Mouse (Mus musculus): Measurements from ENCODE around the gene Gtf2ird2. TPM values are rescaled to one million over a fixed set of nuclear protein-coding genes. Genes with fewer than 3 reads are reported as not detected.
A peak's percentile ranks its signal among the peaks of the same experiment; 100 is the strongest.

Gene Gtf2ird2
- total RNA-seq, 2 experiments from 2014 or later: 8.1 to 9.3 TPM

DNA sequence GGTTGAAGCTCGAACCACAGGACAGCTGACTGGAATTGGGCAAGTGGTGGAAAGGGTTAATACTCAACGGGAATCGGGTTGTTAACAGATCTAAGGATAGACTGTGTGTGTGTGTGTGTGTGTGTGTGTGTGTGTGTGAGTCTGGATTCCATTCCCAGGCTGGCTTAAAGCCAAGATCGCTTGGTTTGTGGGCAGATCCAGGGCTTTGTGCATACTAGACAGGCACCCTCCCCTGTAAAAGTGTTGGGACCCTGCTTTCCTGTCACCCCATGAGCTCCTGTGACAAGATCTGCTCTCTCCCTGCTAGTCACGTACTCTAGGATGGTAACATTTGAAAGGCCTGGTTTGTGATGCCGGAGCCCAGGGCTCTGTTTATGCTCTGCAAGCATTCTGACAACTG is 51.3 kb downstream of the Gtf2ird2 start:
- DNase-seq: peak; percentile 43 to 50

DNA sequence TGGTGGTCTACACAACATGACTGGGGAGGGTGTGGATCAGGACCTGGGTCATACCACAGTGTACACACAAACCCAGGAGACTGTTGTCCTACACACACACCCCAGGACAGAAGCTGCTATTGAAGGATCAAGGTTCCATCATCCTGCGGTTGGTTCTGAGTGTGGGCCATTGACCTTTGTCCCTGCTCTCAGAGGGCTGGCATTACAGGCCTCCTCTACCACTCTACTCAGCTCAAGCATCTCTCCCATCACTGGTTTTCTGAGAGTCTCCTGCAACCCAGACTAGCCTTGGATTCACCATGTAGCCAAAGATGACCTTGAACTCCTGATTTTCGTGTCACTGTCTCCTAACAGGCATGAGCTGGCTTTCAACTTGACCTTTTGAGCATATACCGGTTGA is 52.4 kb downstream of the Gtf2ird2 start:
- no peak for DNase-seq

GRCm38 (mm10) chr5:134236796-134237195 is 53.0 kb downstream of the Gtf2ird2 start:
- DNase-seq: no peak

DNA sequence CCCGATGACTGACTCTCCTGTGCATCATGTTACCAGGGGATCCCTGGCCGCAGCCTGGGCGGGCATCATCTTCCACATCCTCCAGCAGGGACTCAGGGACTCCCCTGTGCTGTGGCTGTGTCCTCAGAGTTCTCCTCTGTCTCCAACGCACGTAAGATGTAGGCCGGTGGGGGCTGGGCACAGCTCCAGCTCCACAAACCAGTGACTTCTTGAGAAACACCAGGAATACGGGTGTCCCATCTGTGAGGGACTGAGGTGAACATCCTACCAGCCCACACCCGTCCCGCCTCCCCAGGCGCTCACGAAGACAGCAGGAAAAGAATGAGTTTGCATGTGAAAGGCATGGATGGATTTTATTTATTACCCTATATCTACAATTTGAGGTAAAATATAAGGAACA is 53.7 kb downstream of the Gtf2ird2 start:
- no peak for DNase-seq

DNA sequence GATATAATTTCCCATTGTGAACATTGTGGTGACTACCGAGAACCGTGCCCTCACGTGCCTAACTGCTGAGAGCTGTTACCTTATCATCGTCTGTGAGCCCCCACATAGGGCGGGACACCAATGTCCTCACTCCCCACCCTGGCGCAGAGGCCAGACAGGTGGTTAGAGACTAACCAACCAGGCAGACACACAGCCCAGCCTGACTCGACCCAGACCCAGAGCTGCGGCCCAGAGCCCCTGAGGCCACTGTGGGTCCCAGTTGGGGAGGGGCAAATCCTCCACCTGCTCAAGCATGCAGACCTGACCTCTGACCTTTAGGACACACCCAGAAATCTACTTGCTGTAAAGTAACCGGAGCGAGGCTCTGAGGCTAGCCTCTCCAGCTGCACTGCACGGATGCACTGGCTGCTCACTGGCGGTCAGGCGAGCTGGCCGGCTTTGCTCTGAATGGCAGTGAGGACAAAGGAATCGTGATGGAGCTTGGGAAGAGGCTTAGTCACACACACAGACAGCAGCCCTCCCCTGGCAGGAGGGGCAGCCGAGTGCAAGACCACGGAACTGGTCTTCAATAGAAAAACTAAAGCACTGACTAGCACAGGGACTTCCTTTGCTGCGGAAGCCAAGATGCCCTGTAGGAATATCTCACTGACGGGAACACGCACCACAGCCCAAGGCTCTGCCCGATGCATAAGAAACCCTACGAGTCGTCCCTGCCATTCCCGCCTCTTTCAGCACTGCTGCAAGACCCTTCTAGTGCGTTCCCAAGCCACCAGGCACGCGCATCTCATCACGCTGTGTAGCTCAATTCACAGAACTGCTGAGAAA is 54.3 kb downstream of the Gtf2ird2 start:
- no peak for DNase-seq

DNA sequence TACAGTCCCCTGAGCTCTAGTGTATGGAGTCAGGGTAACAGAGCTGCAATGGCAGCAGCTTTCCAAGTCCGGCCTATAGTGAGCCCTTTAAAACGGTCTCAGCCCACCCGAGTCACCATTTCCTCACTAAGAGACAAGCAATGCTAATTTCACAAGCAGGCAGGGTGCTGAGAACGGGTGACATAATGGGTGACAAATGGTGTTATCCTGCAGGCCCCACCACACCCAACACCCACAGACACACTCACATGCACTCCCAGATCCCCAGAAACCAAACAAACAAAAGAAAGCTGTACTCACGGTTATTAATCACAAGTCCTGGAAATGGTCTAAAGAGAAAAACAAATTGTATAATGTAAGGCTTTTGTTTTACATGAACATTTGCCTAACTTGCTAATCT is 58.0 kb downstream of the Gtf2ird2 start:
- DNase-seq: no peak

GRCm38 (mm10) chr5:134243661-134244436 is 60.0 kb downstream of the Gtf2ird2 start:
- DNase-seq: no peak

DNA sequence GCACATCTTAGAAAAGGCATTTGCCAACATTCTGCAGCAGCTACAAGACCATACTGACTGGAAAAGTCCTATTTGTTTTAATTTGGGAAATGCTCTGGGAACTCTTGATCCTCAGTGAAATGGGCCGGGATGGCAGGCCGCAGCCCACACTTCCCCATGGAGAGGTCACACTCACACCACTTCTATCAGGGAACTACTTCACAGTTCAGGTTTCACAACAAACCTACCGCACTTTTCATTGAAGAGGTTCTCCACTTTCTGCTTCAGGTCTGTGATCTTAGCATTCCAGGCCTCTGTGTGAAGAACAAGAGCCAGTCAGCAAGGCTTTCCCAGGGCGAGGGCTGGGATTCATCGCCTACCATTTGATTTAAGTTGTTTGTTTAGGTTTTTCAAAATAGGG is 61.1 kb downstream of the Gtf2ird2 start:
- DNase-seq: no peak

DNA sequence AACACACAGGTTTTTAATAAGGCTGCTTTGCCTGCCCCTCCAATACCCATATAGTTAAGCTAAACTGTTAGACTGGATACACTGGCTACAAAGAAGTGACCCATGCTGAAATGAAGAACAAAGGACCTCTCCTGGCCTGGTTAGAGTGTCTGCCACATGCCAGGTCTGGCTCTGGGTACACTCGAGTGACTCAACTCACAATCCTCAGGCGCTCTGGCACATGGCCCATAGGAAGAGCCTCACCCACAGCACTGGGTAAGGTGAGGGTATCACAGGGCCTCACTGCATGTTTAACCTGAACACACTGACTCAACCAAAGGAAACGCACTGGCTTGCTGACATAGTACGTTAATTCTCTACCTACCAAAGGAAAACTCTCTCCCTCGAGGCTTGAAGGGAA is 62.3 kb downstream of the Gtf2ird2 start:
- DNase-seq: peak; percentile 71 to 73

DNA sequence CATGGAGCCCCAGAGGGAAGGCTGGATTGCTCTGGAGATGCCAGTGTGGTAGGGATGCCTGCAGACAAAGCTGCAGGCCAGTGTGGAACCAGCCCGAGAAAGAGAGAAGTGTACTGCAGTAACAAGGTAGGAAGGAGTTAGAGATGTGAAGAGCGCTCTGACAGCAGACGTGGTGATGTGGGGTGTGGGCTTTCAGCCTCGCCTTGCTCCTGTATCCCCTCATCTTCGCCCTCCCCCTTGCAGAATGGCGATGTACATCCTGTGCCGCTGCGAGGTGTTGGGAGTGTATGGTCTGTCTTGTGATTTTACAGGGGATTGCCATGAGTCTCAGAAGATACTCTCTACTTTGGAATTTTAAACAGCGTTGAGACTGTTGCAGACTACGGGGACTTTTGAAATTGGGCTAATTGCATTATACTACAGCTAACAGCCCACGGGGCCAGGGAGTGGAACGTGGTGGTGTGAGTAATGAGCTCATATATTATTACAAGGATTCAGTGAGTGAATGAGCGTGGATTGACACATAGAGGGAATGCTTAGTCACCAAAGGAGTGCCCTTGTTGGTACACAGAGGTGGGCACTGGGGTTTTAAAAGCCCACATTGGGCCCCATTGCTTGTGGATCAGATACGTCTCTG is 64.9 kb downstream of the Gtf2ird2 start:
- DNase-seq: no peak

- DNase-seq: no peak
Observed at GRCm38 (mm10) chr5:134249245-134249649, 65.4 kb downstream of the Gtf2ird2 start.

DNA sequence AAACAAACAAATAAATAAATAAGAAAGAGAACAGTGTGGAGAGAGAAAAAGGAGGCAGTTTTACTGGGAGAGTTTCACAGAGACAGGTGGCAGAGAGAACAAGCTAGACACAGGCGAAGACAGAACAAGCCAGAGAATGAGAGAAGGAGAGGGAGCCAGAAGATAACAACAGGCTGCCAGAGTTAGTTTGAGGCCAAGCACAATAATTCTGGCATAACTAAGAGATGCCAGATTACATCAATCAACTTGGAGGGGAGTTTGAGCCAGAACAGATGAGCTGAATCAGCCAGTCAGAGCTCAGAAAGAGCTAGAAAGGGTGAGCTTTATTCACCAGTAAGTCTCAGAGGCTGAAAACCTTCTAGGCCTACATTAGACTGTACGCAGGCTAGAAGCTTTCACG is 66.8 kb downstream of the Gtf2ird2 start:
- no peak for DNase-seq

GRCm38 (mm10) chr5:134251083-134251482 is 67.3 kb downstream of the Gtf2ird2 start:
- DNase-seq: no peak

- DNase-seq: no peak
Observed at GRCm38 (mm10) chr5:134253806-134254205, 70.0 kb downstream of the Gtf2ird2 start.

DNA sequence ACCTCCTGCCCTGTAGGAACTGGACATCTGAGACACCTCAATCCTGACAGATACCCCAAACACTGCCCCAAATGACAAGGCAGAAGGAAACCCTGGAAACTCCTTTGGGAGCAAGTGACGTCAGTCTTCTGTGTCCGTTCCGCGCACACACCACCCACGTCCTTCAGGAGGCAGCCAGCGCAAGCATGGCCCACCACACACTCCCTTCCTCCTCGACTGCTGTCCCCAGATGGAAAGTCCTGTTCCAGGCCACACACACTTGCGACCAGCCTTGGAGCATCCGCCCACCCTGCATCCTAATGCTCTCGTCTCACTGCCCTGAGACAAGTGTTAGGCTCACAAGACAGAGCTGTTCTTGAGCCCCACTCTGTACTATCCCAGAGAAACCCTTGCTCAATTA is 71.5 kb downstream of the Gtf2ird2 start:
- DNase-seq: no peak

DNA sequence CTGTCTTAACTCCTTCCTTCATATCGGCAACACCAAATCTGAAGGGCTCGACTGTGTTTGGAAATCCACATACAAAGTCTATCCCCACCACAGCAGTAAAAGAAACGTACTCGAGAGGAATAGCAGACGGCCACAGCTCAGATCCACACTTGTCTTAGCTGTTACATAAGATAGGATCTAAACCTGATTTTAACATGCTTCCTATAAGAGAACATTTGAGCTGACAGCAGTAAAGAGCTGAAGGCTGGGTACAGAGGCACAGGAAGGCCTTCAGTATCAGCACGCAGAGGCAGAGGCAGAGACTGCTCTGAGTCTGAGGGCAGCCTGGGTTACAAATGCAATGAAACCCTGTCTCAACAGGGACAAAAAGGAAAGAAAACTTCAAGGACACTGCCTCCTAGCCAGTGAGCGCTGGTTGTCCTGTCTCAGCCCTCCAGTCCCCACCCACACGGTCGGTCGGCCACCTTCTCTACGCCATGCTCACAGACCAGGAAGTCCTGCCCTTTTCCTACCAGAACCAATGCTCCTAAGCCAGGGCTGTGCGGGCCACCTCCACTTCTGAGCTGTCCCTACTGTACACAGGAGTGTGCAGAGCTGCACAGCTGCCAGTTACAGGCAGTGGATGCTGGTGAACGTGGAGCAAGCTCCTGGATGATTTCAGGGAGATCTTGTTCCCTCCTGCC is 73.7 kb downstream of the Gtf2ird2 start:
- DNase-seq: peak in 1 of 2 experiments; percentile 37

- no peak for DNase-seq
Observed at GRCm38 (mm10) chr5:134258395-134258794, 74.6 kb downstream of the Gtf2ird2 start.

GRCm38 (mm10) chr5:134258934-134259333 is 75.1 kb downstream of the Gtf2ird2 start:
- DNase-seq: no peak

DNA sequence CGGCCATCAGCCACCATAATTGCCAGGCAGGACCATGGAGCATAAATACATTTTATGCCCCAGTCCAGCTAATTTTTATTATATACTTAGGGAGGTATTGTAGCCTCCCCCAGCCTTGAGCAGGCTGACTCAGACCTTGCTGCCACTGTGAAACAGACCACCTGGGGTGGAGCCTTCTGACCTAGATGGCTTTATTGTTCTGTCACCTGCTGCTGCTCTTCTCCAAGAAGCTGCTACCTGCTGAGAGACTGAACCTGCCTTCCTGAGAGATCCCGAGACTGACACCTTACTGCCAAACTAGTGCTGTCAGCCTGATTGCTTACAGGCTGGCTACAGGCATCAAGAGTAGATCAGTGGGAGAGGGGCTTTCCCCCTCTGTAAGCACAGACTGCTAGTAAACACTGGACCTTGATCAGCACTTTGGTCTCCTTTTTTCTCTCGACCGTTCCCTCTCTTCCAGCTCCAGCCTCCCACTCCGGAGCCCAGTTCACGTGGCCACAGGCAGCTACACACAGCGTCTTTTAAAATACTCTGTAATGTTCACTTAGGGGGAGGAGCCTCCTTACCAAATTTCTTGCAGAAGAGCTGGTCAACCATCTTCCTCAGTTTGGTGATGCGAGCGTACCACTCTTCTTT is 76.3 kb downstream of the Gtf2ird2 start:
- no peak for DNase-seq

DNA sequence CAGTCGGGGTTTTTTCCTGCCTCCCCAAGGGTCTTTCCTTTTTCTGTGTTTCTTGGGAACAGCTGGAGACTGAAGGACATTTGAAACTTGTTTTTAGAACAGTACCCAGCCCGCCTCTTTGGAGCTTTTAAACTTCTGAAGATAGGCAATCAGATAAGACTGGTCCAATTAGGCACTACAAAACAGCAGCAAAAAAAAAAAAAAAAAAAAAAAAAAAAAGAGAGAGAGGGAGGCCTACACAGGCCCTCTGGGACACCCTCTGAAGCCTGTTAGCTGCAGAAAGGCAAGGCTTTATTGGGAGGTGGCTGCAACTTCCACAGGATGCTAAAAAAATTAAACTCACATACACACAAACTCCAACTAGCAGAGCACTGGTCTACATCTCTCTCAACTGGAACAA is 82.1 kb downstream of the Gtf2ird2 start:
- no peak for DNase-seq

- no peak for DNase-seq
Observed at GRCm38 (mm10) chr5:134266404-134266803, 82.6 kb downstream of the Gtf2ird2 start.

- no peak for DNase-seq
Observed at GRCm38 (mm10) chr5:134268751-134269150, 84.9 kb downstream of the Gtf2ird2 start.
